Mouse (Mus musculus) megakaryocyte progenitor cell, adult 5-6 weeks (primary cell): ENCODE measurements at regions not wholly inside any gene's neighbourhood (a gene's known extent, or its start where the extent isn't known, plus 50 kb on each side); places are given as distances from the start of the nearest gene placed in this dataset.
"Not testable (repeated sequence)": the region's sequence is repeated elsewhere in the genome, so short reads cannot be mapped to it uniquely, and the experiment has no call there.

Experiments
- ATAC-seq: replicated peaks from 2 replicates; pipeline ENCODE4 v1.8.0; 2016; ENCODE audit warnings: mild to moderate bottlenecking, moderate TSS enrichment, inconsistent platforms; ENCODE audit not compliant: poor library complexity

DNA sequence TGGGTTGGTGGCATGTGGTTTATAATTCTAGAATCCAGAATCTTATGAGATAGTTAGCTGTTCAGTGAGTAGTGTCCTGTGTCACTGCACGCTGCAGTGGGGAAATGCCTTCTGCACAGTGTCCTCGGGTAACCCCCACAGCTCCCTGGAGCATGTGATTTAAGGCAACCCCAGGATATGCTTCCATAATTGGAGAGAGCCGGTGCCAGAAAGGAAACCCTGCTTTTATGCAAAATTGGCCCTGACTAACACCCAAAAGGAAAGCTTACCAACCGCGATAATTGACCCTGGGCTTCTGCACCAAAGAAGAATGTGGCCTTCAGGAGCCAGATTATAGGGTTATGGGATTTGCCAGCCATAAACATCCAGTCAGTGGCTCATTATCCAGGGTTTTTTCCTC is 376.9 kb upstream of the Rgma start:
- no peak for ATAC-seq

DNA sequence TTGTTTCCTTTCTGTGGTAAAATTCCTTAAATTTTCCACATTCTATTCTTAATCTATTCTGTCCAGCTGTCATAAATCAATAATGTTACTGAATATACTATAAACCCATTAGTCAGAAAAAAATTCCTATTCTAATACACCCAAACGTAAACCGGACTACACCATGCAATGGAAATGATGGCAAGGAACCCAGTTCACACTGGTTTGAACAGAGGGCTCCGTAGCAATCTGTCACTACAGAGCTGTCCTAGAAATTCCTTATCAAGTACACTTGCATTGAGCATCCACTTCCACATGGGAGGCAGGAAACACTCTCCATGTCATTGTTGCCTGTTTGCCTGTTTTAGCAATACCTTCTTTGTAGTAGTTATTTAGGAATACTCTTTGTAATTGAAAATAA is 356.2 kb upstream of the Rgma start:
- ATAC-seq, result no peak

DNA sequence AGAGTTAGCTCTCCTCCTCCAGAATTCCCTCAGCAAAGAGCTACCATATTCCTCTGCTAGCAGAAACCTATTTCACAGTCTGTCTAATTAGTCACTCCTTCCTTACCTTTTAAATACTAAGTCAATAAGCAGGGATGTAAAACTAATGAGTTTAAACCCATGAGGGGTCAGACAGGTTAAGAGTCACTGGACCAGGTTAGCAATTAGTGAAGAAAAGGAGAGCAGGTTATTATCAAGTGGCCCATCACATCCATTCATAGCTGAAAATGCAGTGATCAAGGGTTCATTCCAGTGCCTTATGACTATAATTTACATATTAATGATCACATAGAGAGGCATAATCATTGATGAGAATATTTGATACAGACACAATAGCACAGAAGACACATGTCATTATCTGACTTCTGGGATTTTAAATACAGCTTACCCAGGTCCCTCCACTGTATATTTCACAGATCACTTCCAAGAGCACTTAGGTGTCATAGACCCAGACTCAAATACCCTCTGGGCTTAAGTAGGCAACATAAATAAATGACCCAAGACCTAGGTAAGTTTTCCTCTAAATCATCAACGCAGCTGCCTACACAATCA is 355.4 kb upstream of the Rgma start:
- no peak for ATAC-seq

DNA sequence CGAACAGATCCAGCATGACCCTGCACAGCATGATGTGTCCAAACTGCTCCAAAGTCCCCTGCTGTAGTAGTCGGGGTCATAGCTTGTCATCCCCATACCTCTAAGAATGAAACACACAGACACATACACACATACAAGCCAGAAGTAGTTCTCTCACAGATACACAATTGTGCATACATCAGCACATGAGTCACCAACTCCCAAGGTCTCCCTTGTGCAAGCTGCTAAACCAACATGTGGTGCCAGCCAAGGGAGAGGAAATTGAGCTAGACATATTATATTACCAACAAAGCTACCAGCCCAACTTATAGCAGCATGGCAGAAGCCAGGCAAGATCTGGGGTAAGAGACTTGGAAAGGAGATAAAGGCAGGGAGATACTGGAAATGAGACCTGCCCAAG is 353.5 kb upstream of the Rgma start:
- no peak for ATAC-seq

DNA sequence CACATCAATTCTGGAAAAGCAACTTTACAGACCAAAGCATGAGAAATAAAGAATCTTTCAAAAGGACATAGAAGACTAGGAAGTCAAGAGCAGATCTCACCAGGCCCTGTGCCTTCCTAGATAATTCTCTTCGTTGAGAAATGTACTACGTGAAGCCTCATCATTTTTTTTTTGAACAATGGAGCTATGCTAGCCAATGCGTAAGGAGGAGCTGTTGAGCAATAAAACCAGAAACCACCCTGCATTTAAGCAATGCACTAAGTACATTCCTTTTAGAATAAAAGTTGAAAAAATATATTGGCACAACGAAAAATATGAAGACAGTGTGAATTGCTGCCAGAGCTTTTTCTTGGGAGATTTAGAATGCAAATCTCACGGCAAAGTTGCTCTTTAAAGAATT is 349.7 kb upstream of the Rgma start:
- ATAC-seq, result no peak

DNA sequence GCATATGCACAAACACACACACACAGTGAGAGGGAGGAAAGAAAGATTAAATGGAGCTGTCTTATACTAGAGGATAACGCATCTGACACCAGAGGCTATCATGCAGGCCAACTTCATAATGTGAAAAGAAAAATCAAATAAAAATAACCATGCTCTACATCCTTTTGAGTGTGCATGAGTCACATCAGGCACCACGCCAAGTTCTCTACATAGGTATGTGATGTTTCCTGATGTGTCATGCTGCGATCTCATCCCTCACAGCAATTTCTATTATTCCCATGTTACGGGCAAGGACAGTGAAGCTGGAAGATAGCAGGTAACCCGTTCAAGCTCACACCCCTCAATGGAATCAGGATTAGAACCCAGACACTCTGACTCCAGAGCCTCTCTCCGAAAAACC is 346.4 kb upstream of the Rgma start:
- no peak for ATAC-seq

DNA sequence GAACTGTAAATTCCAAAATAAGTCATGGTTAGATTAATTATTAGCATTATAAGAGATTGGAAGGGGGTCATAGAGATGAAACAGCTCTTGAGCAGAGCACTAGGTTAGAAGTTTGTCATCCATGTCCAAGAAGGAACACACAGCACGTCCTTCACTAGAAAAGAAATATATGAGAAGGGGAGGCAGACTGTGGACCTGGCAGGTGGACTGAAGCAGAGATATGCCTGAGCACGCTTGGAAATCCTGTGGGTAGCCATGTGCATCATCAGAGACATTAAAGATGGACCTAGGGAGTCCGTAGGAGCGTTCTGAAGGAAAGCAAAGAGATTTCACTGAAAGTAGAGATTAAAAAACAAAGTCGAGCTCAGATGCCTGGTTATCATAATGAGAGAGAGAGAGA is 343.9 kb upstream of the Rgma start:
- ATAC-seq, result no peak

DNA sequence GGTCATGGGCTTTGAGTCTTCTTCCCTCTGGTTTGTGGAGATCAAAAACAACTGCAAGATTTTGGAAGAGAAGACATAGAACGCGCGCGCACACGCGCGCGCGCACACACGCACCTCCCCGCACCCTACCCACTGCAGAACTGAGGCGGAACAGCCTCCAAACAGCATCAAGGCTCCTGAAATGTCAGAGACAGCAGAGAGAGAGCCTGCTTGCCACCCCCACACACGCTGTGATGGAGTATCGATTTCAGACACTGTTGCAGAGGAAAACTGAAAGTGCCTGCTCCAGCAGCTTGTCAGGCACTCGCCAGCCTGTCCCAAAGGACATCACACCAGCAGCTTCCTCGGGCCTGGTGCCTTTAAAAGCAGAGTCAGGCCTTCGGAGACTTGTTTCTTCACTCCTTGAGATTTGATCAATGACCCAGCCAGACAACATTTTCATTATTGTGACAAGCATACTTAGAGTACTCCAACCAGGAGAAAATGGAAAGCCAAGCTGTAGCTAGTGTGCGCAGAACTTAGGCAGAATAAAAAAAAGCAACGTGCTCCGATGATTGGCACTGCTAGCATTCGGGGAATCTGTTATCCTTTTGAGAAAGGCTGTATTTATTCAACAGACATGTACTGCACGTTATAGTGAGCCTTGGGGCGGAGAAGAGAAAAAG is 342.9 kb upstream of the Rgma start:
- ATAC-seq, result no peak

DNA sequence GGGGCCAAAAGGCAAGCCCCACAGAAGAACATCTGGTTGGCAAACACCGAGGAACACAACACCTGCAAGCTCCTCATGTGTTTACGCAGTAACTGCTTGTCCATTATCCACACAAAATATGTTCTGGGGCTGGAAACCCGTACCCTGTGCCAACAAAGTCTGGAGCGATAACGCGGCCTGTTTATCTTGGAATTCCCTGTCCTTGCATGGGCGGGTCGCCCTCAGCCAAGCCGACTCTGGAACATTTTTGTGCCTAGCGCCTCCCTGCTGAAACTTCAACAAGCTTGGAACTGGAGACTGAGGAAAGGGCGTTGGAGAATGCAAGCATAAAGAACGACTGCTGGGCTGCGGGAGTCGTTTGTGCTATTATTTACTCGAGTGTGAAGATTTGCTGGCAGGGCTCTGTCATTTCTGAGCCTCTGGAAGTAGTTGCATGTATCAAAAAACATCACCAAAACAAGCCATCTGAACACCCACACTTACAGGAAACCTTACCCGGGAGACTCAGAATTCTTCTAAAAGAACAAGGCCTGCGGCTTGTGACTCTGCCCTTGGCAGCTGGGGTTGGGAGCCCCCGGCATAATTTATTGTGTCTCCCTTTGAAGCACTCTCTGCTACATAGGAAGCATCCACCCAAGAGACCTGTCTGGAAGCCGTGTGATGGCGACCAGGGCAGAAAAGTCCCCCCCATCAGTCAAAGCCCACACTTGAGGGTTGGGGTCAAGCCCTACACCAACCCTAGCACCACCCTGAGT is 338.3 kb upstream of the Rgma start:
- no peak for ATAC-seq

DNA sequence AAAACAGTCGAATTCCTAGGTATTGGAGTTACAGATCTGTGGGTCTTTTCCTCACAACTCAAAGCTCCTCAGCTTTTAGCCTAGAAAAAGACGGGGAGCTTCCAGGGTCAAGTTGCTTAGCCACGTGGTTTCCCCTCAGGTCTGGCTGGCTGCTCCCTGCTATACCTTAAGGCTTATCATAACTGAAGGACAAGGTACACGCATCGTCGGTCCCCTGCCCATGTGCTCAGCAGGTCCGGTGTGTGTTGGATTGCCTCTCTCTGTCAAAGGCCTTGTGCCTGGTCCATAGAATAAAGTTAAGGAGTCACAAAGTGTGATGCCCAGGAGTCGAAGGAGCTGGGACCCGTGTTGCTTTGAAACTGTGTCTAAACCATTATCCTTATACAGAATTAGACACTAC is 337.7 kb upstream of the Rgma start:
- no peak for ATAC-seq

DNA sequence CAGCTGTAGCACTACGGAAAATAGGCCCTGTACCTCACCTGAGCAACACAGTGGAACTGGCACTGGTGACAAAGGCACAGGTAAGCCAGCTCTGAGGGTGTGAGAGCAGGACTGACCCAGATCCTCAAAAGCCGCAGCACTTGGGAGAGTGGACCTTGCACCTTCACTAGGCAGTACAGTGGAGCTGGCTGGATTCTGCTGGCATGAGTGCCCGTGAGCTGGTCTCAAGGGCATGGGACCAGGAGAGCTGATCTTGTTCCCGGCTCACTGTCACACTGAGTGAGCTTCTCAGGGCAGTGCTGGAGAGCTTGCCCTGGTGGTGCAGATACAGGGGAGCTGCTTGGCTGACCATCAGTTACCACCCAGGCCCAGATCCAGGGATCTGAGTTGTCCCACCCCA is 335.4 kb upstream of the Rgma start:
- ATAC-seq, result no peak

DNA sequence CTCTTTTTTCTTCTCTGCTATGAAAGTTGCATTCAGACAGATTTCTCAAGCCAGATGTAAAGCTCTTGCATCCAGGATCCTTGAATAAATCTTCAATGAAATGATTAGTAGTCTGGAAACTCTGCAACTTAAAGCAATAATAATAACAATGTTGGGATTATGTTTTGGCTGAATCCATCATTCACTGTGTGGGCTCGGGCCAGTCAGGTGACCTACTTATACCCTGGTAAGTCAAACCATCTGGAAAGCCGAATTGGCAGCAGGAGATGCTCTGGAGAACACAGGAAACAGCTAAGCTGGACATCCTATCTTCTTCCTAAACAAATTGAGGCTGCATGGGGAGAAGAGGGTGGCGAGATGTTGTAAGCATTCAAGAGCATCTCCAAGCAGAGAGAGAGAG is 331.0 kb upstream of the Rgma start:
- no peak for ATAC-seq

DNA sequence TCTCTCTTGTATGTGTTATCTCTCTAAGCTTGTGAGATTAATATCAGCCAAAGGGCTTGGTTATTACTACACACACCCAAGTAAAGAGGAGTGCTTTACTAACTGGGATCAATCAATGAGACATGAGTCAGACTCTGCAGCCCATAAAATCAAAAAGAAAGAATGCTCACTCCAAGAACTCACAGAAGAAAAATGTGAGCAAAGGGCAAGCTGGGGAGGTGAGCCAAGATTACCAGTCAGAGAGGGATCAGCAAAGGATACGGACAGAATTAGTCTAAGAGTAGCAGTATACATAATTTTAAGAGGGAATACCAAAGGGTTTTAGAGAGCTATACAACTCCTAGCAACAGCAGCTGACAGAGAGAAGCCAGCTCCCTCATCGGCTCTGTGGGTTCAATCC is 319.4 kb upstream of the Rgma start:
- ATAC-seq, result no peak

DNA sequence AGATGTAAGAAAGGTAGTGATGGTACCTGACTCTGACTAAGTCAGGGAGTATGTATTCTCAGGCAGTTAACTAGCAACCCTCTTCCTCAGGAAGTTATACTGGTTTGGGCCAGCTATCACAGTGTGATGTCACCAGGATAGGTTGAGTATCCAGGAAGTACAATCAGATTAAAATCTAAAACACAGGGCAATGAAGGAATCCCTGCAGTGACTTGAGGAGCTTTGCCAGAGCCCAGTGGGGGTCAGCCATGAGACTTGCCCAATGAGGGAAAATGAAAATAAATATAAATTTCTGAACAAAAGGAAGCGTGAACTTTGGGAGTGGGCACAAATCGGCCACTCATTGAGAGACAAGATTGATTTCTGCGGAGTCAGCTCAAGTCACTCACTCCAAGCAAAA is 311.8 kb upstream of the Rgma start:
- no peak for ATAC-seq

DNA sequence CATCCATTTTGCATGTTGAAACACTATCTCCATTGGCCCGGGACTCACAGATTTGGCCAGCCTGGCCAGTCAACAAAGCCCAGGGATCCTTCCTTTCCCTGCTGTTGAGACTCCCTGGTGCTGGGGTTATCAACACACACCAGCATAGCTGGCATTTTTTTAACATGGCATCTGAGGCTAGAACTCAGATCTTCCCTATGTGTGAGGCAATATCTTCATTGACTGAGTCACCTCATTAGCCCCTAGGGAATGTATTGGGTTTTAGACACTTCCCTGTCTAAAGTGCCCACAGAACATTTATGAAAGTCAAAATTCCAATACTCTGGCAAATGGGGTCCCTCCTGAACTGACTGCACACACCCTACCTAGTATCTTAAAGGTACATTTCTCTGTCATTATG is 306.8 kb upstream of the Rgma start:
- no peak for ATAC-seq

DNA sequence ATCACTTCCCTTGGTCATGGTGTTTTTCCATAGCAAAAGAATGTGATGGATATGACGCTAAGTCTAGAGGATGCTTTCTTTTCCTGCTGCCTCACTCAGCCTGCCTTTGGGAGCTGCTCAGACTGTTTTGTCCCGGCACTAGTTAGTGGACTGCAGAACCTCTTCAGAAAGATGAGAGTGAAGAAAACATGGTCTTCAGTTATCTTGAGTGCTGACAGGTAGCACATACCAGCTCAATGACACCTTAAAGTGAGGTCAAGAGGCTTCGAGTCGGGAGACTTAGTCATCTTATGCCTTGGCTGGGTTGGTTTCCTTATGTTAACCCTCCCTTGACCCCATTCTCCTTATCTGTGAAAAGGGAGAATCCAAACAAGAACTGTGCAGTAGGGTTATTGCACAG is 306.0 kb upstream of the Rgma start:
- no peak for ATAC-seq

DNA sequence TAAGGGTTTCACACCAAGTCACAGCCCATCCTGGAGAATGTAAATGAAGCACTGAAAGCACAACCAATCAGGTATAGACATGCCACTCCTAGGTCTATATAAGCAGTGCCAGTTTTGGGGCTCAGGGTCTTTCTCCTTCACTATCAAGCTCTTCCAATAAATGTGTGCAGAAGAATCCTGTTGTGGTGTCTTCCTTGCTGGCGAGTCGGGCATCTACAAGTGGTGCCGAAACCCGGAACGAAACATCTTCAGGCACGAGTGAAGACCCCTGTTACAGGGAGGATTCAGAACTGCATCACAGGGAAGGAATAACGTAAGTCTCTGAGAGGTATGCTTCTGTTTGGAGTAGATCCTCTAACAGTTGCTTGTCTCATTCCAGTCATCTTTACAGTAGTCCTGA is 299.9 kb upstream of the Rgma start:
- ATAC-seq, result not testable (repeated sequence)

DNA sequence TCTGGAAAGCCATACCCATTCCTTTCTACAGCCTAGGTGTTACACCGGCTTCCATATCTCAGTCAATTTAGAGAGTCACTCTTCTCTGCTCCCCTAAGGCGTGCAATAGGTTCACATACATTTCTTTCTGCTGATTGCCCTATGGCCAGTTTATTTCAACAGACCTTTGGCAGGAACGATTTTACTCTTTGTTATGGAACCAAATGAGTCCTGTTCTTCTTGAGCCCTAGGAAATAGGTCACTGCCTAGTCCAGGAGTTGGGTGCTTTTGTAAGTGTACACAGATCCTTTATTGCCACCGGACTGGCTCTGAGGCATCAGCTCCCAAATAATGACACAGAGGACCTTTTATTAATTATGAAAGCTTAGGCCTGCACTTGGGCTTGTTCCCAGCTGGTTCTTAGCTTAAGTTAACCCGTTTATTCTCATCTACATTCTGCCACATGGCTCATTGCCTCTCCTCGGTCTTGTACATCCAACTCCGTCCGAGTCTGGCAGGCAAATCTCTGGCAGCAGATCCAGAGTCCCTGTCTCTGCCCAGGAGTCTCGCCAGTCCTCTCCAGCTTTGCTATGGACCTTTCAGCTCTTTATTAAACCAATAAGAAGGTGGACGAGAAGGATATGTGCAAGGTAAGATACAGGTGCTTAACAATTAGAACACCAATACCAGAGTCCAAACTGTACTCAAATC is 287.7 kb upstream of the Rgma start:
- no peak for ATAC-seq

DNA sequence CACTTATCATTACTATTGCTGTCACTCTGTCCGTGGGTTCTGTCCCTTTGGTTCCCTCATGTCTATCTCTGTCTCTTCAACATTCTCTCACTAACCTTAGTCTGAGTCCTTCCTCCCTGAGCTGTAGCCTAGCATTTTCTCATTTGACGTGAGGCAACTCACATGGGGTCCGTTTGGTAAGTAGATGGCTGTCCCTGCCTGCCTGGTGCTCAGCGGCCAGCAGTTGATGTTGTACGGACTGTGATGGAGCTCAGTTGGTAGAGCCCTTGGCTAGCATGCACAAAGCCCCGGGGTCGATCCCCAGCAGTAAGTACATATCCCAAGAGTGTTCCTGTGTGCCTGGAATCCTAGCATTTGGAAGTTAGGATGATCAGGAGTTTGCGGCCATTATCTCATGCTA is 287.0 kb upstream of the Rgma start:
- no peak for ATAC-seq

DNA sequence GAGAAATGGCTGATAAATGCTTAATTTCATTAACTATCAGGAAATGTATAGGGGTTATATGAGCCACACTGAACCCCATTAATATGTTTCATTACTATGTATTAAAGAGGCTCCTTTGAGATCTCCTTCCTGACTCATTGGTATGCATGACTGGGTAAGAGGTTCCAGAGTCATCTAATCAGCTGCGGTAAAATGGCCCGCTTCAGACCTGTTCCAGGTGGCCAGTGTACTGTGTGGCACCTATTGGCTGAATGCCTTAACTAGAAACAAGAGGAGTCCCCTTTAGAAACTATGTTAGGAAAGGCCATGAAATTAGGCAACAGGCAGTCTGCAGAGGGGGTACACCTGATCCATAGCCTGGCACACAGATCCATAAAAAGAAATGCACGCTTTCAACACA is 283.6 kb upstream of the Rgma start:
- ATAC-seq, result no peak

DNA sequence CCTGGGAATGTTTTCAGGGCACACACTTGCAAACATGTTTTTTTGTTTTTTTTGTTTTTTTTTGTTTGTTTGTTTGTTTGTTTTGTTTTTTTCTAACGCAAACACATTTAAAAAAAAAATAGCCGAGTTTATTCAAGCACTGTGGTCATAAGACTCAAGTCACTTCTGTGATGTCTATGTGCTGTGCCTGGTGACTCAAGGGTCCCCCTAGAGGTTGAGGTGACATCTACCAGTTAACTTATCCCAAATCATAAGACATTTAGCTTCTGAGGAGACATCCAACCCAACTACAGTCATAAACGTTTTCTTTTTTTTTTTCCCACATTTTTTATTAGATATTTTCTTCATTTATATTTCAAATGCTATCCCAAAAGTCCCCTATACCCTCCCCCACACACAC is 281.2 kb upstream of the Rgma start:
- no peak for ATAC-seq

DNA sequence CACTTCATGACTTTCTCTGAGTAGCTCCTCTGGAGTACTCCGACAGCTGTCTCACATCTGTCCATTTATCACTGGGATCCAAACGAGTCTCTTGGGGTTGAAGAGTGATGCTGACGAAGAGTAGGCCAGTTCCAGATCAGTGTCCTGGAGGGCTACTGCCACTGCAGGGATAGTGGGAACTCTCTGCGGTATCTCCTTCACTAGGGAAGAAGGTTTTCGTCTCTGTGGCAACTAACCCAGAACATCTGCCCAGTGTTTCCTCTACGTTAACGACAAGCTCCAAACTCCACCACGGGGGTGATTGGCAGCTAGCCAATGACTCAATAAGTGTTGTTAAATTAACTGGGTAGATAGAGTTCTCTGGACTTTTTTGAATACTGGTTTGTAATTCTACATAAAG is 256.4 kb upstream of the Rgma start:
- peak; percentile 55; the same call in 1 of the 2 replicates for ATAC-seq
